Mouse (Mus musculus) induced T-regulatory cell, adult 2 months (primary cell): ENCODE results near the gene Ehd2.

Experiments
- DNase-seq: peaks from one replicate; pipeline ENCODE4 v3.0.0-alpha.2; 2012; ENCODE audit warnings: low read depth

Gene Ehd2

DNA sequence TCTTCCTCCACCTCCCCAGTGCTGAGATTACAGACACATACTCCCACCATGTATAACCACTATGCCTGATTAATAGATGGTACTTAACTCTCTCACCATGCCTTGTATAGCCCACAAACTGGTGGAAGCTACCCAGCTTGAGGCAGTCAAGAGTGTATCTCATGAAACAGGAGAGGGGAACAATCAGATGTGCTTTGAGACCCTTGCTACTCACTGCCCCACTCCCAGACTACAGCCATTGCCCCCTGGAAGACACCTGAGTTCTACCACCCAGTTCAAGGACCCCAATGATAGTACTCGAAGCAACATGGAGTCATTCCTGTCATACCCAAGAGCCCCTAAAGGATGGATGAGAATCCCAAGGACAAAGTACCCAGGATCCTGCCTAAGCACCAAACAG, 60.8 kb downstream of the Ehd2 start:
- DNase-seq: no peak

- no peak for DNase-seq
Observed at GRCm38 (mm10) chr7:15905861-15906260, 61.5 kb downstream of the Ehd2 start.

DNA sequence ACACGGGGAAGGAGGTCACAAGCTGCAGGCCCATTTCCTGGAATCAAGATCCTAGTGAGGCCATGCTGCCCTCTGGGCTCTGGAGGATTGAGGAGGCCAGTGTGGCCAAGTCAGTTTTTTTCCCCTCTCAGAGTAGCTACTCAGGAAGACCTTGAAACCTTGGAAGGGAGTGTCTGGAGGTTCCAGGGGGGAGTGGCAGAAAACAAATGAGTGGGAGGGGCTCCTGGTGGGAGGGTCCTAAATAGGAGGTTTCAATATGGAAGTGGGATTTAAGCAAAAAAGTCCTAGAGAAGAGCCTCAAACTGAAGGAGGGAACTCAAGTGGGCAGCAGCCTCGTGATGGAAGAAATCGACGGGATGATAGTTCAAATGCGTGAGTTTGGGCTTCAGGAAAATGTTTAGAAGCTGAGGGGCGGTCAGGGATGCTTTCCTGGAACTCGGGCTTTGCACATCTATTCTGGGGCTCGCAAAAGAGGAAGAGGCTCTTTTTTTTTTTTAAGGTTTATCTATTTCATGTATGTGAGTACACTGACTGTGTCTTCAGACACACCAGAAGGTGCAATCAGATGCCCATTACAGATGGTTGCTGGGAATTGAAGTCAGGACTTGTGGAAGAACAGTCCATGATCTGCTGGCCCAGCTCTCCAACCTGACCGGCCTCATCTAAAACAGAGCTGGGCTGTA, 65.9 kb downstream of the Ehd2 start:
- DNase-seq: no peak
